Mouse (Mus musculus): ENCODE data around the gene Psmd4. TPM values are rescaled to one million over a fixed set of nuclear protein-coding genes. Genes with fewer than 3 reads are reported as not detected.

The Psmd4 gene
- polyA plus RNA-seq, 1 experiment from 2014 or later, result 205 TPM

GRCm38 (mm10) chr3:95002569-95002968 lies 39.8 kb downstream of the Psmd4 start:
- no peak for ATAC-seq
- peaks cover 46% of the 10 kb centered on the region for H3K36me3 ChIP-seq
- no peak overlapping the region for H3K9ac ChIP-seq
- H3K9me3 ChIP-seq, result no peaks in the 10 kb centered on the region
- 0 out of 2 replicates have a peak, but pooled peaks cover 4% of the 10 kb centered on the region for H3K4me1 ChIP-seq (replicated peaks)
- no peak overlapping the region for H3K4me2 ChIP-seq (replicated peaks)
- H3K4me3 ChIP-seq (replicated peaks), result no peak overlapping the region
- no peak overlapping the region for H3K27ac ChIP-seq
- no peaks in the 10 kb centered on the region for H3K27me3 ChIP-seq (replicated peaks)
- WGBS, result 80% methylated on average over 4 of the region's 4 CpGs

GRCm38 (mm10) chr3:94996946-94997345 lies 45.5 kb downstream of the Psmd4 start:
- H3K4me2 ChIP-seq (replicated peaks), result no peak overlapping the region
- H3K4me1 ChIP-seq (replicated peaks), result no peaks in the 10 kb centered on the region
- H3K27ac ChIP-seq, result no peak overlapping the region
- H3K36me3 ChIP-seq, result peaks cover 39% of the 10 kb centered on the region
- WGBS, result 27% methylated on average over 2 of the region's 2 CpGs
- no peak overlapping the region for H3K9ac ChIP-seq
- no peaks in the 10 kb centered on the region for H3K9me3 ChIP-seq
- H3K4me3 ChIP-seq (replicated peaks), result no peak overlapping the region
- peak; percentile 57; the same call in 1 of the 2 replicates for ATAC-seq
- no peaks in the 10 kb centered on the region for H3K27me3 ChIP-seq (replicated peaks)

- WGBS, result 29% methylated on average over 9 of the region's 9 CpGs
- H3K4me2 ChIP-seq (replicated peaks), result peak overlapping the region; percentile 18
- peak; percentile 53 for ATAC-seq
These were observed 53.2 kb downstream of the Psmd4 start for GRCm38 (mm10) chr3:94989159-94989761.

GRCm38 (mm10) chr3:94987578-94987977 lies 54.8 kb downstream of the Psmd4 start:
- Histone ChIP-seq H3K9ac (no peak overlapping the region), H3K9me3 (no peaks in the 10 kb centered on the region), H3K4me2 (replicated peaks) (no peak overlapping the region), H3K27me3 (replicated peaks) (no peaks in the 10 kb centered on the region), H3K27ac (no peak overlapping the region), H3K4me1 (replicated peaks) (peaks cover 29% of the 10 kb centered on the region), H3K4me3 (replicated peaks) (no peak overlapping the region), H3K36me3 (peaks cover 5% of the 10 kb centered on the region)
- peak; percentile 91 for ATAC-seq

More at GRCm38 (mm10) chr3:94989159-94989761, 53.2 kb downstream of the Psmd4 start:
- H3K27ac ChIP-seq, result peak overlapping the region; percentile 9
- H3K9ac ChIP-seq, result no peak overlapping the region
- peaks cover 29% of the 10 kb centered on the region for H3K4me1 ChIP-seq (replicated peaks)
- no peaks in the 10 kb centered on the region for H3K9me3 ChIP-seq
- H3K4me3 ChIP-seq (replicated peaks), result no peak overlapping the region
- no peaks in the 10 kb centered on the region for H3K27me3 ChIP-seq (replicated peaks)
- H3K36me3 ChIP-seq, result peaks cover 12% of the 10 kb centered on the region

GRCm38 (mm10) chr3:94985513-94985912 lies 56.9 kb downstream of the Psmd4 start:
- Histone ChIP-seq H3K4me2 (replicated peaks) (no peak overlapping the region), H3K9ac (no peak overlapping the region), H3K27ac (no peak overlapping the region), H3K36me3 (peaks cover 5% of the 10 kb centered on the region), H3K4me1 (replicated peaks) (peaks cover 29% of the 10 kb centered on the region), H3K4me3 (replicated peaks) (no peak overlapping the region), H3K9me3 (no peaks in the 10 kb centered on the region), H3K27me3 (replicated peaks) (no peaks in the 10 kb centered on the region)
- 95% methylated on average over 2 of the region's 2 CpGs for WGBS
- ATAC-seq, result no peak

- Histone ChIP-seq H3K9ac (no peak overlapping the region), H3K27me3 (replicated peaks) (no peaks in the 10 kb centered on the region), H3K27ac (no peak overlapping the region), H3K4me1 (replicated peaks) (peaks cover 22% of the 10 kb centered on the region), H3K36me3 (peaks cover 5% of the 10 kb centered on the region; the same call in 1 of the 2 replicates), H3K4me2 (replicated peaks) (no peak overlapping the region), H3K9me3 (no peaks in the 10 kb centered on the region), H3K4me3 (replicated peaks) (no peak overlapping the region)
- no peak for ATAC-seq
- WGBS, result 92% methylated on average over 11 of the region's 11 CpGs
These were observed 58.1 kb downstream of the Psmd4 start for GRCm38 (mm10) chr3:94984312-94984711.

Other genes starting within 250 kb of the Psmd4 start
- gene Pogz, start 205.0 kb downstream of the Psmd4 start, polyA plus RNA-seq (2015; fragmentation: Nextera tagmentation; extraction: Ambion mirVana), result 11.6 and 12.2 TPM in 2 replicates
- gene Psmb4, start 155.7 kb downstream of the Psmd4 start, polyA plus RNA-seq (2015; fragmentation: Nextera tagmentation; extraction: Ambion mirVana), result 293 and 336 TPM in 2 replicates
- 108 and 123 TPM in 2 replicates for gene Selenbp1, start 109.6 kb downstream of the Psmd4 start, polyA plus RNA-seq (2015; fragmentation: Nextera tagmentation; extraction: Ambion mirVana)
- 6.2 and 6.9 TPM in 2 replicates for gene Rfx5, start 88.5 kb downstream of the Psmd4 start, polyA plus RNA-seq (2015; fragmentation: Nextera tagmentation; extraction: Ambion mirVana)
- 19.8 and 22.6 TPM in 2 replicates for gene Pi4kb, start 67.9 kb downstream of the Psmd4 start, polyA plus RNA-seq (2015; fragmentation: Nextera tagmentation; extraction: Ambion mirVana)
- 17.4 and 19.9 TPM in 2 replicates for gene Zfp687, start 27.2 kb downstream of the Psmd4 start, polyA plus RNA-seq (2015; fragmentation: Nextera tagmentation; extraction: Ambion mirVana)
- 15.7 and 15.9 TPM in 2 replicates for gene Pip5k1a, start 64.3 kb upstream of the Psmd4 start, polyA plus RNA-seq (2015; fragmentation: Nextera tagmentation; extraction: Ambion mirVana)
- 112 and 113 TPM in 2 replicates for gene Vps72, start 68.4 kb upstream of the Psmd4 start, polyA plus RNA-seq (2015; fragmentation: Nextera tagmentation; extraction: Ambion mirVana)
- 0.83 and 0.99 TPM in 2 replicates for gene Tmod4, start 81.9 kb upstream of the Psmd4 start, polyA plus RNA-seq (2015; fragmentation: Nextera tagmentation; extraction: Ambion mirVana)
- gene Scnm1, start 91.4 kb upstream of the Psmd4 start, polyA plus RNA-seq (2015; fragmentation: Nextera tagmentation; extraction: Ambion mirVana), result 57.0 and 62.3 TPM in 2 replicates
- 10.3 and 10.7 TPM in 2 replicates for gene Lysmd1, start 91.5 kb upstream of the Psmd4 start, polyA plus RNA-seq (2015; fragmentation: Nextera tagmentation; extraction: Ambion mirVana)
- gene Tnfaip8l2, start 99.7 kb upstream of the Psmd4 start, polyA plus RNA-seq (2015; fragmentation: Nextera tagmentation; extraction: Ambion mirVana), result 4.3 and 5.3 TPM in 2 replicates
- 4.3 and 4.8 TPM in 2 replicates for gene Sema6c, start 117.8 kb upstream of the Psmd4 start, polyA plus RNA-seq (2015; fragmentation: Nextera tagmentation; extraction: Ambion mirVana)
- gene Gabpb2, start 175.3 kb upstream of the Psmd4 start, polyA plus RNA-seq (2015; fragmentation: Nextera tagmentation; extraction: Ambion mirVana), result 8.0 and 8.5 TPM in 2 replicates
- 70.2 and 74.3 TPM in 2 replicates for gene Cdc42se1, start 186.1 kb upstream of the Psmd4 start, polyA plus RNA-seq (2015; fragmentation: Nextera tagmentation; extraction: Ambion mirVana)
- gene Mllt11, start 189.6 kb upstream of the Psmd4 start, polyA plus RNA-seq (2015; fragmentation: Nextera tagmentation; extraction: Ambion mirVana), result 19.0 and 20.2 TPM in 2 replicates
- 0.16 and 0.20 TPM in 2 replicates for gene Gm128, start 199.0 kb upstream of the Psmd4 start, polyA plus RNA-seq (2015; fragmentation: Nextera tagmentation; extraction: Ambion mirVana)
- gene Bnipl, start 208.6 kb upstream of the Psmd4 start, polyA plus RNA-seq (2015; fragmentation: Nextera tagmentation; extraction: Ambion mirVana), result 0.36 and 0.56 TPM in 2 replicates
- 36.1 and 38.4 TPM in 2 replicates for gene Mindy1, start 238.7 kb upstream of the Psmd4 start, polyA plus RNA-seq (2015; fragmentation: Nextera tagmentation; extraction: Ambion mirVana)
- 15.5 and 15.7 TPM in 2 replicates for gene Prune1, start 239.5 kb upstream of the Psmd4 start, polyA plus RNA-seq (2015; fragmentation: Nextera tagmentation; extraction: Ambion mirVana)